Mouse (Mus musculus): ENCODE measurements around the gene Wdr66. TPM values are rescaled to one million over a fixed set of nuclear protein-coding genes. Genes with fewer than 3 reads are reported as not detected.

Gene Wdr66
- polyA plus RNA-seq, 1 experiment from 2014 or later: 1.5 TPM

- 66% methylated on average over 9 of the region's 9 CpGs for WGBS
- Histone ChIP-seq H3K4me2 (ENCODE audit: low read depth, low read length) (no peak overlapping the region), H3K9ac (ENCODE audit: low read length) (no peak overlapping the region), H3K36me3 (ENCODE audit: control insufficient read depth, insufficient read depth, low read length) (no peaks in the 10 kb centered on the region), H3K27ac (ENCODE audit: low read length) (no peak overlapping the region), H3K4me1 (replicated peaks; ENCODE audit: control insufficient read depth, insufficient read depth, low read length) (no peaks in the 10 kb centered on the region; the same call in 1 of the 2 replicates), H3K9me3 (ENCODE audit: control insufficient read depth, low read length) (no peaks in the 10 kb centered on the region), H3K4me3 (ENCODE audit: low read length) (no peak overlapping the region), H3K27me3 (ENCODE audit: control insufficient read depth, insufficient read depth, low read depth, low read length) (no peaks in the 10 kb centered on the region)
- no peak for ATAC-seq (ENCODE audit: low read depth)
Measured at GRCm38 (mm10) chr5:123281336-123282136, 29.6 kb downstream of the Wdr66 start.

GRCm38 (mm10) chr5:123285174-123285573 is 33.3 kb downstream of the Wdr66 start:
- Histone ChIP-seq H3K9me3 (ENCODE audit: control insufficient read depth, low read length) (no peaks in the 10 kb centered on the region), H3K9ac (ENCODE audit: low read length) (no peak overlapping the region), H3K4me1 (replicated peaks; ENCODE audit: control insufficient read depth, insufficient read depth, low read length) (no peaks in the 10 kb centered on the region), H3K27me3 (ENCODE audit: control insufficient read depth, insufficient read depth, low read depth, low read length) (no peaks in the 10 kb centered on the region), H3K4me3 (ENCODE audit: low read length) (no peak overlapping the region), H3K27ac (ENCODE audit: low read length) (no peak overlapping the region), H3K4me2 (ENCODE audit: low read depth, low read length) (no peak overlapping the region), H3K36me3 (ENCODE audit: control insufficient read depth, insufficient read depth, low read length) (no peaks in the 10 kb centered on the region)
- 35% methylated on average over 8 of the region's 8 CpGs for WGBS
- no peak for ATAC-seq (ENCODE audit: low read depth)

DNA sequence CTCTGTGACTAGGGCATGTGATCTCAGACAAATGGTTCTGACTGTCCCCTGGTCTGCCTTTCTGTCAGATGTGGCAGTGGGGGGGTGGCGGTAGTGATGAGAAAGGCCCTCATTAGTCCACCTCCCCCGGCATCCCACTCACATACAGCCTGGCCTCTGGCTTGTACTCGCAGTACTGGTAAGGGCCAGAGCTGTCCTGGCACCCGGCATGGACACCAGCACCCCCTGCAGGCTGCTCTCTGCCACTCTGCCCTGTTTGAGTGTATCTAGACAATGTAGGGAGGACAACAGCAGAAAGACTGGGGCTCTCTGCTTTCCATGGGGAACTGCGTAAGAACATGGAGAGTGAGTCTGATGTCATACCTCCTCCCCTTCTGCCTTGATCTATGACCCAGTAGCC is 36.2 kb downstream of the Wdr66 start:
- ATAC-seq (ENCODE audit: low read depth): no peak
- Histone ChIP-seq H3K36me3 (ENCODE audit: control insufficient read depth, insufficient read depth, low read length) (no peaks in the 10 kb centered on the region), H3K9ac (ENCODE audit: low read length) (no peak overlapping the region), H3K4me3 (ENCODE audit: low read length) (no peak overlapping the region), H3K27me3 (ENCODE audit: control insufficient read depth, insufficient read depth, low read depth, low read length) (no peaks in the 10 kb centered on the region), H3K4me1 (replicated peaks; ENCODE audit: control insufficient read depth, insufficient read depth, low read length) (no peaks in the 10 kb centered on the region), H3K4me2 (ENCODE audit: low read depth, low read length) (no peak overlapping the region), H3K27ac (ENCODE audit: low read length) (no peak overlapping the region), H3K9me3 (ENCODE audit: control insufficient read depth, low read length) (no peaks in the 10 kb centered on the region)
- 90% methylated on average over 5 of the region's 5 CpGs for WGBS

DNA sequence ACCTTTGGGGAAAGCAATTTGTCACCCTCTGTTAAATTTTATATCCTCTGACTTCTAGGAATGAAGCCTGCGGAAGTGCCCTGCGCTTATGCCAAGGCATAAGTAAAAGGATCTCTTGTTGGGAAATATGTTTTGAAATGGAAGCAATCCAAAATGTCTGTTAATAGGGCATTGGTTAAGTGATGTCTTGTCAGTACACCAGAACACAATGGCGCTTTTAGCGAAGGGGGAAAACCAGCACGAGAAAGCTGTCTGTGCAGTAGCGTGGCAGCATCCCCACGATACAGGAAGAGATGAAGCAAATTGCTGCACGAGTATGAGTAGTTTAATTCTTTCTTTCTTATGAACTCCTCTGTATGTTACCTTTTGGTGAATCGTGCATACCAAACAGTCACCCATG is 42.8 kb downstream of the Wdr66 start:
- Histone ChIP-seq H3K4me3 (ENCODE audit: low read length) (no peak overlapping the region), H3K27ac (ENCODE audit: low read length) (no peak overlapping the region), H3K9ac (ENCODE audit: low read length) (no peak overlapping the region), H3K4me2 (ENCODE audit: low read depth, low read length) (no peak overlapping the region), H3K36me3 (ENCODE audit: control insufficient read depth, insufficient read depth, low read length) (no peaks in the 10 kb centered on the region), H3K4me1 (replicated peaks; ENCODE audit: control insufficient read depth, insufficient read depth, low read length) (no peaks in the 10 kb centered on the region), H3K27me3 (ENCODE audit: control insufficient read depth, insufficient read depth, low read depth, low read length) (no peaks in the 10 kb centered on the region), H3K9me3 (ENCODE audit: control insufficient read depth, low read length) (no peaks in the 10 kb centered on the region)
- no peak for ATAC-seq (ENCODE audit: low read depth)
- WGBS: 79% methylated on average over 9 of the region's 9 CpGs

DNA sequence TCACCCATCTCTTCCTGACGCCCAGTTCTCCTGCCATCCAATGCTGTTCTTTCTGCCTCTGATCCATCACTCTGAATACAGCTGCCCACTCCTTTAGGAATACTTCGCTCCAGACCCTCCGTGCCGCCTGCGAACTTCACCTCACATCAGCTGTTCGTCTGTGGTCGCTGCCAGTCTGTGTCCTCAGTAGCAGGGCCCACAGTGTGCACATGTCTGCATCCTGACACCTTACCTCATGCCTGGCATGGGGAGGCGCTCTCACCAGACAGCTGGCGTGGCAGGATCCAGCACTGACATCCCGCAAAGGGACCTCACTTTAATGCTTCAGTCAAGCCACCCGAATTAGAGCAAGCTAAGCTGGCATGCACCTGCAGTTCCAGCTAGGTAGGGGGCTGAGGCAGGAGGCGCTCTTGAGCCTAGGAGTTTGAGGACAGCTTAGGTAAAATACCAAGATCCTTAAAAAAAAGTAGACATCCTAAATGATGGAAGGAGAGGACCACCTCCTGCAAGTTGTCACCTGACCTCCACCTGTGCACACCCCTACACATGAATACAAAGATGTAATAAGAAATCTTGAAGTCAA is 44.4 kb downstream of the Wdr66 start:
- H3K27ac ChIP-seq (ENCODE audit: low read length): no peak overlapping the region
- ATAC-seq (ENCODE audit: low read depth): 0 out of 2 replicates have a peak, but pooled peaks have one; percentile 22
- H3K9me3 ChIP-seq (ENCODE audit: control insufficient read depth, low read length): no peaks in the 10 kb centered on the region
- H3K4me2 ChIP-seq (ENCODE audit: low read depth, low read length): no peak overlapping the region
- 0 out of 2 replicates have a peak, but pooled peaks cover 2% of the 10 kb centered on the region for H3K4me1 ChIP-seq (replicated peaks; ENCODE audit: control insufficient read depth, insufficient read depth, low read length)
- H3K9ac ChIP-seq (ENCODE audit: low read length): no peak overlapping the region
- 67% methylated on average over 12 of the region's 12 CpGs for WGBS
- H3K36me3 ChIP-seq (ENCODE audit: control insufficient read depth, insufficient read depth, low read length): no peaks in the 10 kb centered on the region
- no peaks in the 10 kb centered on the region for H3K27me3 ChIP-seq (ENCODE audit: control insufficient read depth, insufficient read depth, low read depth, low read length)
- no peak overlapping the region for H3K4me3 ChIP-seq (ENCODE audit: low read length)

- H3K36me3 ChIP-seq (ENCODE audit: control insufficient read depth, insufficient read depth, low read length): no peaks in the 10 kb centered on the region
- 0 out of 2 replicates have a peak, but pooled peaks cover 2% of the 10 kb centered on the region for H3K4me1 ChIP-seq (replicated peaks; ENCODE audit: control insufficient read depth, insufficient read depth, low read length)
- 59% methylated on average over 23 of the region's 23 CpGs for WGBS
- no peak overlapping the region for H3K9ac ChIP-seq (ENCODE audit: low read length)
- H3K27ac ChIP-seq (ENCODE audit: low read length): no peak overlapping the region
- H3K4me3 ChIP-seq (ENCODE audit: low read length): no peak overlapping the region
- no peaks in the 10 kb centered on the region for H3K27me3 ChIP-seq (ENCODE audit: control insufficient read depth, insufficient read depth, low read depth, low read length)
- H3K4me2 ChIP-seq (ENCODE audit: low read depth, low read length): no peak overlapping the region
- no peak for ATAC-seq (ENCODE audit: low read depth)
- no peaks in the 10 kb centered on the region for H3K9me3 ChIP-seq (ENCODE audit: control insufficient read depth, low read length)
Measured at GRCm38 (mm10) chr5:123296972-123297754, 45.3 kb downstream of the Wdr66 start.

GRCm38 (mm10) chr5:123297830-123298229 is 45.9 kb downstream of the Wdr66 start:
- Histone ChIP-seq H3K4me1 (replicated peaks; ENCODE audit: control insufficient read depth, insufficient read depth, low read length) (0 out of 2 replicates have a peak, but pooled peaks cover 2% of the 10 kb centered on the region), H3K27ac (ENCODE audit: low read length) (no peak overlapping the region), H3K9ac (ENCODE audit: low read length) (no peak overlapping the region), H3K27me3 (ENCODE audit: control insufficient read depth, insufficient read depth, low read depth, low read length) (no peaks in the 10 kb centered on the region), H3K36me3 (ENCODE audit: control insufficient read depth, insufficient read depth, low read length) (no peaks in the 10 kb centered on the region), H3K4me2 (ENCODE audit: low read depth, low read length) (no peak overlapping the region), H3K9me3 (ENCODE audit: control insufficient read depth, low read length) (no peaks in the 10 kb centered on the region), H3K4me3 (ENCODE audit: low read length) (no peak overlapping the region)
- 75% methylated on average over 7 of the region's 7 CpGs for WGBS
- ATAC-seq (ENCODE audit: low read depth): no peak

DNA sequence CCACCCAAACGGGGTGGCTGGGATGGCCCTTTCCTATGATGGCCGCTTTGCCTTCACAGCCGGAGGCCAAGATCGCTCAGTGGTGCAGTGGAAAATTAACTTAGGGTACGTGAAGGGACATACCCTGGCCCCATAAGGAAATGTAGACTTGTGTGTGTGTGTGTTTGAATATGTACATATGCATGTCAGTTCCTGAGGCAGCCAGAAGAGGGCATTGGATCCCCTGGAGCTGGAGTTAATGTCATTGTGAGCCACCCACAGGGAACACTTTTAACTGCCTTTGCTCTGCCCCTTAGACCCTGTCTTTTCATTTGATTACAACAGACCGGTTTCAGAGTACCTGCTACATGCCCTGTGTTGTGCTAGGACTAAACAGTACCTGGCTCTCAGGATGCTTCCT is 46.6 kb downstream of the Wdr66 start:
- Histone ChIP-seq H3K4me2 (ENCODE audit: low read depth, low read length) (no peak overlapping the region), H3K36me3 (ENCODE audit: control insufficient read depth, insufficient read depth, low read length) (no peaks in the 10 kb centered on the region), H3K4me3 (ENCODE audit: low read length) (no peak overlapping the region), H3K27ac (ENCODE audit: low read length) (no peak overlapping the region), H3K9me3 (ENCODE audit: control insufficient read depth, low read length) (no peaks in the 10 kb centered on the region), H3K9ac (ENCODE audit: low read length) (no peak overlapping the region), H3K4me1 (replicated peaks; ENCODE audit: control insufficient read depth, insufficient read depth, low read length) (0 out of 2 replicates have a peak, but pooled peaks cover 2% of the 10 kb centered on the region), H3K27me3 (ENCODE audit: control insufficient read depth, insufficient read depth, low read depth, low read length) (no peaks in the 10 kb centered on the region)
- ATAC-seq (ENCODE audit: low read depth): no peak
- WGBS: 89% methylated on average over 6 of the region's 6 CpGs

GRCm38 (mm10) chr5:123300496-123301034 is 48.7 kb downstream of the Wdr66 start:
- Histone ChIP-seq H3K27me3 (ENCODE audit: control insufficient read depth, insufficient read depth, low read depth, low read length) (no peaks in the 10 kb centered on the region), H3K4me1 (replicated peaks; ENCODE audit: control insufficient read depth, insufficient read depth, low read length) (0 out of 2 replicates have a peak, but pooled peaks cover 2% of the 10 kb centered on the region), H3K36me3 (ENCODE audit: control insufficient read depth, insufficient read depth, low read length) (no peaks in the 10 kb centered on the region), H3K9me3 (ENCODE audit: control insufficient read depth, low read length) (no peaks in the 10 kb centered on the region), H3K27ac (ENCODE audit: low read length) (no peak overlapping the region), H3K9ac (ENCODE audit: low read length) (no peak overlapping the region), H3K4me2 (ENCODE audit: low read depth, low read length) (no peak overlapping the region), H3K4me3 (ENCODE audit: low read length) (no peak overlapping the region)
- ATAC-seq (ENCODE audit: low read depth): no peak
- 66% methylated on average over 8 of the region's 8 CpGs for WGBS
